Mouse (Mus musculus): ENCODE results near the gene Parp2. TPM values are rescaled to one million over a fixed set of nuclear protein-coding genes. Genes with fewer than 3 reads are reported as not detected.
A peak's percentile ranks its signal among the peaks of the same experiment; 100 is the strongest.
"Not testable (repeated sequence)": the region's sequence is repeated elsewhere in the genome, so short reads cannot be mapped to it uniquely, and the experiment has no call there.

The Parp2 gene
- 1 to 10 TPM; 7.5 to 8.5 TPM for total RNA-seq (2021)
- long read RNA-seq, experiment 1, transcript Parp2-201 (16 exons, 1,894 nt): major isoform, 13 of 24 reads
- long read RNA-seq, experiment 1, partial matches to known transcripts: 8 of 24 reads
- long read RNA-seq, experiment 1, other reads (novel, unspliced or antisense): 2 of 24 reads
- long read RNA-seq, experiment 2, transcript Parp2-201 (16 exons, 1,894 nt): major isoform, 11 of 16 reads
- long read RNA-seq, experiment 2, partial matches to known transcripts: 2 of 16 reads
- long read RNA-seq, experiment 2, other reads (novel, unspliced or antisense): 3 of 16 reads

GRCm38 (mm10) chr14:50807487-50808072, at the start of gene Parp2, which contains the start of gene Ccnb1ip1:
TSS of gene Parp2 (plus strand) at chr14:50807841.
TSS of gene Ccnb1ip1 (minus strand) at chr14:50807732.
- peak; percentile 94 for DNase-seq

- DNase-seq: no peak
Observed at GRCm38 (mm10) chr14:50758416-50759085, 49.1 kb upstream of the Parp2 start.

- DNase-seq: no peak
Observed at GRCm38 (mm10) chr14:50765736-50766135, 41.9 kb upstream of the Parp2 start.

- DNase-seq: no peak
Observed at GRCm38 (mm10) chr14:50771342-50771741, 36.3 kb upstream of the Parp2 start.

GRCm38 (mm10) chr14:50782166-50782565, 25.5 kb upstream of the Parp2 start:
- no peak for DNase-seq

- DNase-seq: no peak
Observed at GRCm38 (mm10) chr14:50784391-50785250, 23.0 kb upstream of the Parp2 start.

- DNase-seq: peak; percentile 81
Observed at GRCm38 (mm10) chr14:50785251-50785637, 22.4 kb upstream of the Parp2 start, which contains the start of gene Ttc5. TSS of gene Ttc5 (minus strand) at chr14:50785519.

- no peak for DNase-seq
Observed at GRCm38 (mm10) chr14:50788157-50788556, 19.5 kb upstream of the Parp2 start.

GRCm38 (mm10) chr14:50795261-50795935, 12.2 kb upstream of the Parp2 start:
- no peak for DNase-seq

GRCm38 (mm10) chr14:50795965-50796364, 11.7 kb upstream of the Parp2 start:
- DNase-seq: no peak

GRCm38 (mm10) chr14:50796464-50796863, 11.2 kb upstream of the Parp2 start:
- DNase-seq: no peak

- no peak for DNase-seq
Observed at GRCm38 (mm10) chr14:50798512-50798911, 9.1 kb upstream of the Parp2 start.

GRCm38 (mm10) chr14:50799502-50800259, 8.0 kb upstream of the Parp2 start:
- no peak for DNase-seq

- DNase-seq: no peak
Observed at GRCm38 (mm10) chr14:50802441-50802840, 5.2 kb upstream of the Parp2 start.

GRCm38 (mm10) chr14:50802843-50803562, 4.6 kb upstream of the Parp2 start:
- DNase-seq: no peak

GRCm38 (mm10) chr14:50804683-50805082, 3.0 kb upstream of the Parp2 start:
- no peak for DNase-seq

GRCm38 (mm10) chr14:50806469-50806868, 1.2 kb upstream of the Parp2 start:
- not testable (repeated sequence) for DNase-seq

- no peak for DNase-seq
Observed at GRCm38 (mm10) chr14:50813060-50813459, 5.4 kb downstream of the Parp2 start.

GRCm38 (mm10) chr14:50823240-50823639, 15.6 kb downstream of the Parp2 start:
- DNase-seq: no peak

GRCm38 (mm10) chr14:50824219-50824618, 16.6 kb downstream of the Parp2 start:
- DNase-seq: no peak
